Mouse (Mus musculus): ENCODE measurements around the gene Depp1. TPM values are rescaled to one million over a fixed set of nuclear protein-coding genes. Genes with fewer than 3 reads are reported as not detected.
A peak's percentile ranks its signal among the peaks of the same experiment; 100 is the strongest.

Depp1 gene
- total and polyA plus RNA-seq, 2 experiments from 2014 or later = 4.2 to 6.8 TPM

GRCm38 (mm10) chr6:116647763-116648162, 2.6 kb upstream of the Depp1 start:
- H3K9ac ChIP-seq (replicated peaks; ENCODE audit: low read length) = no peak overlapping the region
- H3K4me3 ChIP-seq (ENCODE audit: low read length) = no peak overlapping the region
- no peaks in the 10 kb centered on the region; the same call in 1 of the 2 replicates for H3K36me3 ChIP-seq (ENCODE audit: insufficient read depth, low read length)
- no peak overlapping the region for H3K4me2 ChIP-seq (ENCODE audit: low read depth, low read length)
- H3K27ac ChIP-seq = no peak overlapping the region
- no peak for TF ChIP-seq CTCF (IDR thresholded peaks at IDR 0.05; ENCODE audit: low read depth)
- no peak for ATAC-seq
- WGBS = 69% methylated on average over 12 of the region's 12 CpGs
- H3K4me1 ChIP-seq (ENCODE audit: insufficient read depth, low read length) = no peaks in the 10 kb centered on the region
- H3K9me3 ChIP-seq (ENCODE audit: low read length) = no peaks in the 10 kb centered on the region
- DNase-seq (ENCODE audit: low spot score) = no peak
- no peaks in the 10 kb centered on the region for H3K27me3 ChIP-seq (ENCODE audit: insufficient read depth, low read length)

- no peak for TF ChIP-seq CTCF (IDR thresholded peaks at IDR 0.05; ENCODE audit: low read depth)
- no peak overlapping the region for H3K27ac ChIP-seq
- H3K9ac ChIP-seq (replicated peaks; ENCODE audit: low read length) = no peak overlapping the region
- H3K4me3 ChIP-seq (ENCODE audit: low read length) = no peak overlapping the region
- ATAC-seq = no peak
- H3K4me1 ChIP-seq (ENCODE audit: insufficient read depth, low read length) = no peaks in the 10 kb centered on the region
- H3K27me3 ChIP-seq (ENCODE audit: insufficient read depth, low read length) = no peaks in the 10 kb centered on the region
- 83% methylated on average over 7 of the region's 7 CpGs for WGBS
- no peak overlapping the region for H3K4me2 ChIP-seq (ENCODE audit: low read depth, low read length)
- no peaks in the 10 kb centered on the region; the same call in 1 of the 2 replicates for H3K36me3 ChIP-seq (ENCODE audit: insufficient read depth, low read length)
- H3K9me3 ChIP-seq (ENCODE audit: low read length) = no peaks in the 10 kb centered on the region
- no peak for DNase-seq (ENCODE audit: low spot score)
Measured at GRCm38 (mm10) chr6:116649811-116650210, 598 bp upstream of the Depp1 start.

- Histone ChIP-seq H3K36me3 (ENCODE audit: insufficient read depth, low read length) (no peaks in the 10 kb centered on the region), H3K27ac (no peak overlapping the region), H3K4me3 (ENCODE audit: low read length) (no peak overlapping the region), H3K27me3 (ENCODE audit: insufficient read depth, low read length) (no peaks in the 10 kb centered on the region), H3K9me3 (ENCODE audit: low read length) (no peaks in the 10 kb centered on the region), H3K9ac (replicated peaks; ENCODE audit: low read length) (no peak overlapping the region), H3K4me1 (ENCODE audit: insufficient read depth, low read length) (no peaks in the 10 kb centered on the region), H3K4me2 (ENCODE audit: low read depth, low read length) (peak overlapping the region; percentile 22; the same call in 1 of the 2 replicates)
- 77% methylated on average over 20 of the region's 20 CpGs for WGBS
- no peak for ATAC-seq
- peak; percentile 47; the same call in 1 of the 2 replicates for TF ChIP-seq CTCF (IDR thresholded peaks at IDR 0.05; ENCODE audit: low read depth)
- DNase-seq (ENCODE audit: low spot score) = no peak
Measured at GRCm38 (mm10) chr6:116651437-116652118, 1.2 kb downstream of the Depp1 start.

GRCm38 (mm10) chr6:116653191-116653590, 2.8 kb downstream of the Depp1 start:
- H3K36me3 ChIP-seq (ENCODE audit: insufficient read depth, low read length) = no peaks in the 10 kb centered on the region
- H3K4me1 ChIP-seq (ENCODE audit: insufficient read depth, low read length) = no peaks in the 10 kb centered on the region
- TF ChIP-seq CTCF (IDR thresholded peaks at IDR 0.05; ENCODE audit: low read depth) = no peak
- DNase-seq (ENCODE audit: low spot score) (no peak), ATAC-seq (no peak)
- WGBS = 73% methylated on average over 3 of the region's 3 CpGs
- no peaks in the 10 kb centered on the region for H3K9me3 ChIP-seq (ENCODE audit: low read length)
- no peak overlapping the region for H3K4me3 ChIP-seq (ENCODE audit: low read length)
- no peak overlapping the region for H3K27ac ChIP-seq
- H3K9ac ChIP-seq (replicated peaks; ENCODE audit: low read length) = no peak overlapping the region
- no peaks in the 10 kb centered on the region for H3K27me3 ChIP-seq (ENCODE audit: insufficient read depth, low read length)
- H3K4me2 ChIP-seq (ENCODE audit: low read depth, low read length) = no peak overlapping the region

DNA sequence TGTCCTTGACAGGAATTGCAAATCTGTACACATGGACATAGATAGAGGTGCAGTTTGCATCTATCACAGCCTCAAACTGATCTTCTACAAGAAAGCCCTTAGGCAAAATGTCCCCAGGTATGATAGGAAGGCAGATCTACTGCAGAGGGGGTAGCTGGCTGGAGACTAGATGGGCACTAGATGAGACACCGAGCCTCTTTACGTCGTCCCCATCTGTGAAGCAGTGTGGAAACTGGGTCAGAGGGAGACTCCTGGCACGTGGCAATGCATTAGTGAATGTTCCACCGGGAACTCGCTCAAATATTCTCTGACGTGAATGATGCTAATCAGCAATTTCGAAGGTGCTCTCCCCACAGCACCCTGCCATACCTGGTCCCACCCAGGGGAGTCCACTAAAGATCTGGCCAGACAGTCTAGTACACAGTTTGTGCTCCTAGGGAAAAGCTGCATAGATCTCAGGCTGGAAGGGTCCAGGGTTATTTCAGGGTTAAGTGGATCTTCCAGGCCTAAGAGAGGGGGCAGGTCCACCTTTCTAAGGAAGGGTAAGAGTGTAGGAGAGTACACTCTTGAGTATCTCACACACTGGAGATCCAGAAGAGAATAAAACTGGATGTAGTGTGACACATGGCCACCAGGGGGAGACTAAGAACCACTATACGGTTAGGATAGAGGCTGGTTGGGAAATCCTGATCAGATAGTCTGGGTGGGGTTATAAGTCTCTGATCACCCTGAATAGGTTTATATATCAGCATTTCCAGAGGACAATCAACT, 3.5 kb downstream of the Depp1 start:
- ATAC-seq (peak; percentile 82), DNase-seq (ENCODE audit: low spot score) (peak; percentile 90)
- H3K9ac ChIP-seq (replicated peaks; ENCODE audit: low read length) = no peak overlapping the region
- no peaks in the 10 kb centered on the region for H3K27me3 ChIP-seq (ENCODE audit: insufficient read depth, low read length)
- H3K36me3 ChIP-seq (ENCODE audit: insufficient read depth, low read length) = no peaks in the 10 kb centered on the region
- H3K4me2 ChIP-seq (ENCODE audit: low read depth, low read length) = no peak overlapping the region
- TF ChIP-seq CTCF (IDR thresholded peaks at IDR 0.05; ENCODE audit: low read depth) = peak; percentile 94
- WGBS = 54% methylated on average over 9 of the region's 9 CpGs
- H3K9me3 ChIP-seq (ENCODE audit: low read length) = no peaks in the 10 kb centered on the region
- H3K27ac ChIP-seq = no peak overlapping the region
- H3K4me3 ChIP-seq (ENCODE audit: low read length) = no peak overlapping the region
- no peaks in the 10 kb centered on the region for H3K4me1 ChIP-seq (ENCODE audit: insufficient read depth, low read length)

DNA sequence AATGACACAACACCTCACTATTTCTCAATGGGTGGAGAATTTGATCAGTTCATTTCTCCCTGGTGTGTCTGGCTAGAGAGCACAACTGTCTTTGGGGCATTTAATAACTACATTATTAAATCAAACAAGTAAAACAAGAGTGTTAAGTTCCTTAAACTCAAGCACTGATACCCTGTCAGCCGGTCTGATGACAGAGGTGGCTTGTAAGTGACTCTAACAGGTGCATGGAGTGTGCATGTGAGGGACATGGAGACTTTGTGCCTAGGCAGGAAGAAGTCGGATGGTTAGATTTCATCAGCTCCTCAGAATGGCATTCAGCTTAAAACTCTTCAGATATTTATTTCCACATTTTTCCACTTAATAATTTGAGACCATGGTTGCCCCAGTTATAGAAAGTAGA, 13.0 kb downstream of the Depp1 start:
- Histone ChIP-seq H3K36me3 (ENCODE audit: insufficient read depth, low read length) (no peaks in the 10 kb centered on the region), H3K4me3 (ENCODE audit: low read length) (no peak overlapping the region), H3K27me3 (ENCODE audit: insufficient read depth, low read length) (no peaks in the 10 kb centered on the region), H3K4me2 (ENCODE audit: low read depth, low read length) (no peak overlapping the region), H3K9ac (replicated peaks; ENCODE audit: low read length) (no peak overlapping the region), H3K9me3 (ENCODE audit: low read length) (no peaks in the 10 kb centered on the region), H3K4me1 (ENCODE audit: insufficient read depth, low read length) (no peaks in the 10 kb centered on the region), H3K27ac (no peak overlapping the region)
- no peak for TF ChIP-seq CTCF (IDR thresholded peaks at IDR 0.05; ENCODE audit: low read depth)
- WGBS = 86% methylated on average over 2 of the region's 2 CpGs
- DNase-seq (ENCODE audit: low spot score) (no peak), ATAC-seq (no peak)

GRCm38 (mm10) chr6:116664031-116664430, 13.6 kb downstream of the Depp1 start:
- 73% methylated on average over 6 of the region's 6 CpGs for WGBS
- Histone ChIP-seq H3K4me1 (ENCODE audit: insufficient read depth, low read length) (no peaks in the 10 kb centered on the region), H3K36me3 (ENCODE audit: insufficient read depth, low read length) (no peaks in the 10 kb centered on the region), H3K27ac (no peak overlapping the region), H3K4me2 (ENCODE audit: low read depth, low read length) (no peak overlapping the region), H3K9me3 (ENCODE audit: low read length) (no peaks in the 10 kb centered on the region), H3K9ac (replicated peaks; ENCODE audit: low read length) (no peak overlapping the region), H3K27me3 (ENCODE audit: insufficient read depth, low read length) (no peaks in the 10 kb centered on the region), H3K4me3 (ENCODE audit: low read length) (no peak overlapping the region)
- ATAC-seq (no peak), DNase-seq (ENCODE audit: low spot score) (no peak)
- no peak for TF ChIP-seq CTCF (IDR thresholded peaks at IDR 0.05; ENCODE audit: low read depth)

Data from hindbrain, postnatal 0 days (tissue).